Mouse (Mus musculus) embryonic facial prominence, embryonic 13.5 days (tissue): Measurements from ENCODE around the gene Hoxb5. TPM values are rescaled to one million over a fixed set of nuclear protein-coding genes. Genes with fewer than 3 reads are reported as not detected.
A peak's percentile ranks its signal among the peaks of the same experiment; 100 is the strongest.

Experiments used
- ATAC-seq: fragments of 200-750 bp; cut with Nextera tagmentation; 2 replicates; pipeline ENCODE4 v1.8.0; 2017; ENCODE audit warnings: low read depth; ENCODE audit not compliant: insufficient number of reproducible peaks, insufficient read depth, low FRiP score, low TSS enrichment
- H3K27ac ChIP-seq: fragments of 300-500 bp; sonication (generic); 2 replicates; pipeline ENCODE4 v1.5.1; 2015; ENCODE audit warnings: moderate library complexity, mild to moderate bottlenecking, inconsistent platforms
- H3K27me3 ChIP-seq: fragments of 300-500 bp; sonication (generic); 2 replicates; pipeline ENCODE4 v1.6.1; 2015; ENCODE audit warnings: mild to moderate bottlenecking, inconsistent platforms
- H3K36me3 ChIP-seq: fragments of 300-500 bp; sonication (generic); 2 replicates; pipeline ENCODE4 v1.6.1; 2015; ENCODE audit warnings: mild to moderate bottlenecking, inconsistent platforms
- H3K4me1 ChIP-seq: fragments of 300-500 bp; sonication (generic); 2 replicates; pipeline ENCODE4 v1.6.1; 2015; ENCODE audit warnings: inconsistent platforms
- H3K4me2 ChIP-seq: fragments of 300-500 bp; sonication (generic); 2 replicates; pipeline ENCODE4 v1.6.1; 2015; ENCODE audit warnings: moderate library complexity, mild to moderate bottlenecking, inconsistent platforms
- H3K4me3 ChIP-seq: fragments of 300-500 bp; sonication (generic); 2 replicates; pipeline ENCODE4 v1.5.1; 2015; ENCODE audit warnings: mild to moderate bottlenecking, inconsistent platforms
- H3K9ac ChIP-seq: fragments of 300-500 bp; sonication (generic); 2 replicates; pipeline ENCODE4 v1.6.1; 2015; ENCODE audit warnings: mild to moderate bottlenecking, inconsistent platforms
- H3K9me3 ChIP-seq: fragments of 300-500 bp; sonication (generic); 2 replicates; pipeline ENCODE4 v1.6.1; 2016; ENCODE audit warnings: inconsistent platforms
- WGBS: fragments of 180-500 bp; shearing (Covaris S2); methylation state at CpG from one replicate; pipeline ENCODE4 v1.1.7; 2015; ENCODE audit warnings: mixed read lengths; 5-methylcytosine and 5-hydroxymethylcytosine counted together
- microRNA counts: library from miRNA; unstranded; fragments of <30 nt; microRNA quantifications from one replicate; lab custom pipeline; 2016
- microRNA-seq: library from miRNA; unstranded; fragments of <30 nt; microRNA quantifications from one replicate; pipeline ENCODE4, GENCODE M21; 2016
- polyA plus RNA-seq: library from polyadenylated mRNA; unstranded; fragments of >200 nt; fragmentation: Nextera tagmentation; extraction: Ambion mirVana; gene quantifications from 2 replicates; pipeline ENCODE4 v1.2.1, GENCODE M21; 2015

Hoxb5 gene
- polyA plus RNA-seq, 1 experiment from 2014 or later: 6.0 TPM

GRCm38 (mm10) chr11:96354801-96355311 lies 51.7 kb downstream of the Hoxb5 start:
- no peak for ATAC-seq
- 0 out of 2 replicates have a peak overlapping the region, but pooled peaks have one; percentile 27 for H3K9ac ChIP-seq
- no peaks in the 10 kb centered on the region for H3K9me3 ChIP-seq
- H3K36me3 ChIP-seq: no peaks in the 10 kb centered on the region
- 2% methylated on average over 9 of the region's 9 CpGs for WGBS
- peaks cover 11% of the 10 kb centered on the region; the same call in 1 of the 2 replicates for H3K4me1 ChIP-seq
- H3K27me3 ChIP-seq: peaks cover 95% of the 10 kb centered on the region
- peak overlapping the region; percentile 49 for H3K4me2 ChIP-seq
- no peak overlapping the region for H3K27ac ChIP-seq
- peak overlapping the region; percentile 27; the same call in 1 of the 2 replicates for H3K4me3 ChIP-seq

MicroRNAs encoded within 50 kb of the gene (microRNA counts, 519-probe panel; counts per million panel counts)
- microRNA mmu-miR-10a (lab: Ali Mortazavi, UCI) (2,242 counts per million, percentile 55 among the panel's probes with 10 or more counts), microRNA mmu-miR-196a (lab: Ali Mortazavi, UCI) (236 counts per million, percentile 44 among the panel's probes with 10 or more counts)

Small RNA genes within 50 kb of the gene (microRNA-seq; reads per million reads assigned to microRNA genes)
- gene Mir10a (431 reads per million, percentile 70 among the genes with 10 or more reads in this experiment), gene Mir196a-1 (not detected)

Other genes starting within 250 kb of the Hoxb5 start
- 39.8 and 43.2 TPM in 2 replicates for gene Ube2z, start 237.9 kb upstream of the Hoxb5 start, polyA plus RNA-seq
- 513 and 576 TPM in 2 replicates for gene Atp5g1, start 227.7 kb upstream of the Hoxb5 start, polyA plus RNA-seq
- not detected in 2 replicates for gene Calcoco2, start 191.4 kb upstream of the Hoxb5 start, polyA plus RNA-seq
- gene Ttll6, start 169.6 kb upstream of the Hoxb5 start, polyA plus RNA-seq: 0.08 and 0.25 TPM in 2 replicates
- not detected in 2 replicates for gene Hoxb13, start 109.0 kb upstream of the Hoxb5 start, polyA plus RNA-seq
- 0.13 TPM in 1 of 2 replicates, not detected in the other for gene Hoxb9, start 31.9 kb upstream of the Hoxb5 start, polyA plus RNA-seq
- gene Hoxb8, start 21.4 kb upstream of the Hoxb5 start, polyA plus RNA-seq: 0.37 TPM in 1 of 2 replicates, not detected in the other
- gene Hoxb7, start 16.7 kb upstream of the Hoxb5 start, polyA plus RNA-seq: 0.15 TPM in 1 of 2 replicates, not detected in the other
- 4.0 TPM in 1 of 2 replicates, not detected in the other for gene Hoxb6, start 10.9 kb upstream of the Hoxb5 start, polyA plus RNA-seq
- gene Hoxb4, start 14.9 kb downstream of the Hoxb5 start, polyA plus RNA-seq: 0.13 TPM in 1 of 2 replicates, not detected in the other
- gene Hoxb3, start 20.0 kb downstream of the Hoxb5 start, polyA plus RNA-seq: not detected in 2 replicates
- gene Hoxb2, start 47.2 kb downstream of the Hoxb5 start, polyA plus RNA-seq: 0.28 and 0.52 TPM in 2 replicates
- not detected in 2 replicates for gene Hoxb1, start 62.4 kb downstream of the Hoxb5 start, polyA plus RNA-seq
- gene Skap1, start 161.3 kb downstream of the Hoxb5 start, polyA plus RNA-seq: 0.49 and 0.61 TPM in 2 replicates